Mouse (Mus musculus) brain, adult 2 months (tissue): ENCODE data around the gene Tnfrsf22.

Experiments
- DNase-seq: peaks from one replicate; pipeline ENCODE4 v3.0.0; 2011; ENCODE audit warnings: low read depth, low spot score

The Tnfrsf22 gene

DNA sequence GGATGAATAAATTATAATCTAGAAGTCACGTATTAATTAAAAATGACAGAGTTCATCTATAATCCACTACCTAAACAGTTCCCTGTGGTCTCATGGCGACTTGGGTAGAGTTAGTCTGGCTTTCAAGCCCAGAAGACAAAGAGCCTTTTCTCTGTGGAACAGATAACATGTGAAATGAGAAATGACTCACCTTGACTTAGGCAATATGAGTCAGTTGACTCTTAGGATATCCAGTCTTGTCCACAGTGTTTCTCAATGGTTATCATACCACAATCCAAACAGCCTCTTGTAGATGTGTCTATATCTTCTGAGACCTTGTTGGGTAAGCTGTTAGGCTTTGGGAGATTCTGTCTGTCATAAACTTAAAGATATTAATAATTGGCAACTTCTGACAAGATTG lies 18.0 kb downstream of the Tnfrsf22 start:
- DNase-seq, result no peak

GRCm38 (mm10) chr7:143629501-143629900 lies 20.0 kb downstream of the Tnfrsf22 start:
- DNase-seq, result no peak

DNA sequence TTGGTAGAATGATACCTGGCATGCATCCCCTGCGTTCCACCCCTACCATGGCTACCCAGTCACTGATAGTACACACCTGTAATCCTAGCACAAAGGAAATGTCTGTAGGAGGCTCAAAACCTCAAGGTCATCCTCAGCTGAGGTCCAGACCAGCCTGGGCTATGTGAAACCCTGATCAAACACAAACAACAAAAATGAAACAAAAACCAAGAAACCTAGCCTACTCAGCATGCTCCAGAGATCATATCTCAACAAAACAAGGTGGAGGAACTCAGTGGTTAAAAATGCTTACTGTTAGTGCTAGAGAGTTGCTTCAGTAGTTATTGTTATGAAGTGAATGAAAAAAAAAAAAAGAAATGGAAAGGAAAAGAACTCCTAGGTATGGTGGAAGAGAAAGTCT lies 20.9 kb downstream of the Tnfrsf22 start, which contains the start of gene Tnfrsf26:
TSS of gene Tnfrsf26 (minus strand) at position 183 of the 400 bp plus-strand sequence.
- no peak for DNase-seq

- no peak for DNase-seq
These were observed 21.7 kb downstream of the Tnfrsf22 start for GRCm38 (mm10) chr7:143627555-143628286.

DNA sequence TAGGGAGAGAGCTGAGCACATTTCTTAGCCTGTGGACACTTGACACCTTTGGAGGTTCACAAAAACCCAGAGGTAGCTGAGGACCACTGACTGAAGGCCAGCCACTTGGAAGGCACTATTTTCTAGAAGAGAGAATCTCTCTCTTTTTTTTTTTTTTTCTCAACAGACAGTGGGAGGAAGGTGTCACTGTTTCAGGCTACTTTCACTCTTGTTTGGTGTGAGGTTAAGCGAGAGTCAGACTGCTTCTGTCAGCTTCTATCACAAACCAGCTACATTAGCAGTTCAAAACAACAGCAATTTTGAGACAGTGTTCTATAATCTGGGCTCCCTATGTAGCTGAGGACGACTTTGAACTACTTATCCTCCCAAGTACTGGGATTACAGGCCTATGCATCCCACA lies 23.3 kb downstream of the Tnfrsf22 start:
- DNase-seq, result no peak

GRCm38 (mm10) chr7:143625151-143625550 lies 24.3 kb downstream of the Tnfrsf22 start:
- no peak for DNase-seq

DNA sequence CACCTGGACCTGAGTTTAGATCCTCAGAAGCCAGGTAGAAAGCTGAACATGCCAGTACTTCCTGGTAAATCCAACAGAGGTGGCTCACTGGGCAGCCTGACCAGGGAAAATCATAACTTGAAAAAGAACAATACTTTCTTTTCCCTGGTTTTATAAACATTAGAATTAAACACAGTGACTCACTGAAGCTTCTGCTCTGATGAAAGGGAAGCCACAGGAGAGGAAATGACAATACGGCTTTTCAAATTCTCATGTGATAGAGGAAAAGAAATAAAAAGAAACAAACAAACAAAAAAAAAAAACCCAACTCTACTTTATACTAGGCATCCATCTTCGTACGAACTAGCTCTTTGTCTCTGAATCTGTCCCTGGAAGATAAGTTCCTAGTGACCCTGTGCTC lies 24.9 kb downstream of the Tnfrsf22 start:
- no peak for DNase-seq

DNA sequence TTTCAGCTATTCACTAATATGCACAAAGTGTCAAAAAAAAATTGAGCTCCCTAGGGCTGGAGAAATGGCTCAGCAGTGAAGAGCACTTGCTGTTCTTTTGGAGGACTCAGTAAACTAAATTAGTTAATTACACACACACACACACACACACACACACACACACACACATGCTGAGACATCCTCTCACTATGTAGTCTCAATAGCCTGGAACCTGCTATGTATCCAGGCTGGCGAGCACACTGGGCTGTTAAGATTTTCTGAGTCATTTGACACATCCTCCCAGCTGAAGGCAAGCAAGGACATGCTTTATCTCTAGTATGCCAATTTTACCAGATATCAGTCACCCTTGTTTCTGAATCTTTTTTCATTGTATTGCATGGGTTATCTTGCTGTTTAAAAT lies 28.5 kb downstream of the Tnfrsf22 start:
- DNase-seq, result peak; percentile 50

DNA sequence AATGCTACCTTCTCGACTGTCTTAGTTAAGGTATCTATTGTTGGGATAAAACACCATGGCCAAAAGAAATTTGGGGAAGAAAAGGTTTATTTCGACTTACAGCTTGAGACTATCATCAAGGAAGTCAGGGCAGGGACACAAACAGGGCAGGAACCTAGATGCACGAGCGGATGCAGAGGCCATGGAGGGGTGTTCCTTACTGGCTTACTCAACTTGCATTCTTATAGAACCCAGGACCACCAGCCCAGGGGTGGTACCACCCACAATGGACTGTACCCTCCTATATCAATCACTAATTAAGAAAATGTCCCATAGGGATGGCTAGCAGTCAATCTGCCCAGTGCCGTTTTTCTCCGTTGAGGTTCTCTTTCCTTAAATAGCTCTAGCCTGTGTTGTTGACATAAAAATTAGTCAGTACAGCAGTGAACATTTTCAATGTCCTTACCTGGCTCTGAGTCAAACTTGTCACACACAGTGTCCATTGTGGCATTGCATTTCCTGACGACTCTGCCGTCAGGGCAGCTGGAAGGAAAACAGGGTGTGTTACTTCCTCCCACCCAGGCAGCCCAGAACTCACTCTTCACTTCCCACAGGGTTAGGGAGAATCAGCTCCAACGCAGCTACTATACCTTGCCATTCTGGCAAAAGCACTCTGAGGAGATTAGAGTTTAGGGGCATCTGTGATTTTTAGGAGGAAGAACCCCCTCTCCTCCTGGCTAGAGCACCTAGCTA lies 34.9 kb downstream of the Tnfrsf22 start:
- no peak for DNase-seq

GRCm38 (mm10) chr7:143612215-143612614 lies 37.2 kb downstream of the Tnfrsf22 start:
- DNase-seq, result no peak

DNA sequence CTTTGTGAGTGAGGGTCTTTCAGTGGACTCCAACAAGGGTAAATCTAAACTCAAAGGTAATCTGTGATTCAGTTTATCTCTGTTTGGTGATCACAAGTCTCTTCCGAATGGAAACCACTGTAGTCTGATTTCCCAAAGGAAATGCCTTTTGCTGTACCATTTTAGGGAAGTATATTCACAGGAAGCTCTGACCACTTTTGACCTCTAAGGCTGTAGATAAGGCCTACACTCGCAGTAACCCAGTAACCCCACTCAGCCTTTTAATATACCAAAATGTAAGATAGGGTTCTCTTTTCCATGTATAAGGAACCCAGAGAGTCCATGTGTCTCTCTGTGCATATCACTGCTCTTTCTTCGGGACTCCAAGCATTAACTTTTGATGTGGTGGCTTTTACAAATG lies 44.1 kb downstream of the Tnfrsf22 start:
- DNase-seq, result no peak

DNA sequence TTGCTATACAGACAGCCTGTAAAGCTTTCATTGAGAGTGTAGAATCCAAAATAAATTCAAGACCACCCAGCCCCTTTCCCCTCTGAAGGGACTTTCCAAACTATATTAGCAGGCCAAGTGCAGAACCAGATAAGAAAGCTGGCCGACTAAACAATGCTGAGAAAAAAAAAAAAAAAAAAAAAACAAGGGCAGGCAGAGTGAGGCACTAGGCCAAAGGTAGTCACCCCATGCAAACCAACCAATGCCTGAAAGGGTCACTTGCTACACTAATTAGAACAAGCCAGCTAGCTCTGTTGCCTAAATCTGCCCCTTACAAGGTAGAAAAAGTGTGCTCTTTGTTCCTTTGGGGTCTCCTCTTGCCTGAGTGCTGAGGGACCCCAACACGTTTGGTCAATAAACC lies 44.6 kb downstream of the Tnfrsf22 start:
- no peak for DNase-seq

DNA sequence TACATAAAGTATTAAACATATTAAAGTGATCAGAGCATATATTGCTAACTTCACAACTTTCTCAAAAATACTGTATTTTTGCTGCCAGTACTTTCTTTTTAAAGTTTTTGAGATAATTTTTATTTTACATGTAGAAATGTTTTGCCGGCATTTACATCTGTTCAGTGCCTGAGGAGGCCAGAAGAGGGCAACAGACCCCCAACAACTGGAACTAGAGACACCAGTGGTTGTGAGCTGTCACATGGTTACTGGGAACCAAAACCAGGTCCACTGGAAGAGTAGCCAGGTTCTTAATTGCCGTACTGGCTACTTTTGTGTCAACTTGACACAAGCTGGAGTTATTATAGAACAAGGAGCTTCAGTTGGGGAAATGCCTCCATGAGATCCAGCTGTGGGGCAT lies 47.8 kb downstream of the Tnfrsf22 start:
- no peak for DNase-seq

- no peak for DNase-seq
These were observed 49.2 kb downstream of the Tnfrsf22 start for GRCm38 (mm10) chr7:143600231-143600740.

GRCm38 (mm10) chr7:143599428-143600230 lies 49.8 kb downstream of the Tnfrsf22 start, which contains the start of gene Cars:
Gene Cars, minus strand, starts transcription at chr7:143600090.
- peak; percentile 97 for DNase-seq

- DNase-seq, result peak; percentile 42
These were observed 54.6 kb downstream of the Tnfrsf22 start for GRCm38 (mm10) chr7:143594865-143595264.

DNA sequence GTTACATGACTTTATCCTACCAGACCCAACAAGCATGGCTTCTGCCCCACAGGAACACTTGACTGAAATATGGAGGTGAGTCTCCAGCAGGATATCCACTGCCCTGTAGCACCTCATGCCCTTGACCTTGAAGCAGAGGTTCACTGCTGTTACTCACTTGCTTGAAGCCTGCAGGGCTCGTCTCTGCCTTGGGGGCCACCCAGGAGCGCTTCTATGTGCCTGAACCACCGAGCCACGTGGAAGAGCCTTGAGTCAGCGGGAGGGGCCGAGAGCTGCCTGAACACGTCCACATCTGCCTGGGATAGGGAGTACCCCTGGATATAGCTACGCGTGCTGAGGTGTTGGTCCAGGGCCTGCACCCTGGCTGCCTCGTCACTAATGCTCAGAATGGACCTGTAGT lies 57.2 kb downstream of the Tnfrsf22 start:
- DNase-seq, result no peak

- DNase-seq, result peak; percentile 50
These were observed 61.5 kb downstream of the Tnfrsf22 start for GRCm38 (mm10) chr7:143588006-143588405.

- peak; percentile 46 for DNase-seq
These were observed 61.9 kb downstream of the Tnfrsf22 start for GRCm38 (mm10) chr7:143587586-143587985.
